Mouse (Mus musculus): ENCODE data around the gene Mfng.

DNA sequence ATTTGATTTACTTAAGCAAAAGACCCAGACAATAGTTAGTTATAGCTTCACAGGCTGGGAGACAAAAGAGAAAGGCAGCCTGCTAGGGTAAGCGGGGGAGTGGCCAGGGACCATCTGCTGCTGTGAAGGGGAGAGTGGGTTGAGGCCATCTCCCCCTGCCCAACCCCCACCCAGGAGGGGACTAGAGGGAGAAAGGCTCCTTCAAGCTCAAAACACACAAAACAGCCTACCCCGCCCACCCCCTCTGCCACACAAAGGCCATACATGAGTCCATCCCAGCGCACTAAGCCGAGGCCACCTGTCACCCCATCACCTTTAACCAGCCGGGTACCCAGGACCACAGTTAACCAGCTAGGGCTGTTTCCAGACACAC, 2.3 kb downstream of the Mfng start:
- TF ChIP-seq CTCF (IDR thresholded peaks at IDR 0.05; ENCODE audit: borderline replicate concordance, insufficient read depth, low read depth, low read length) (no peak), POLR2A (IDR thresholded peaks at IDR 0.05; ENCODE audit: borderline replicate concordance, insufficient read depth, low read length) (no peak)
